Mouse (Mus musculus): Measurements from ENCODE around the gene Sncb.

Gene Sncb

GRCm38 (mm10) chr13:54783235-54783634, 16.8 kb upstream of the Sncb start:
- no peak for DNase-seq (ENCODE audit: low spot score)

- no peak for DNase-seq (ENCODE audit: low spot score)
These were observed 14.7 kb upstream of the Sncb start for GRCm38 (mm10) chr13:54781086-54781485.

GRCm38 (mm10) chr13:54780592-54780991, 14.2 kb upstream of the Sncb start:
- no peak for DNase-seq (ENCODE audit: low spot score)

- DNase-seq (ENCODE audit: low spot score) = no peak
These were observed 617 bp upstream of the Sncb start for GRCm38 (mm10) chr13:54767012-54767411.

- no peak for DNase-seq (ENCODE audit: low spot score)
These were observed 859 bp downstream of the Sncb start for GRCm38 (mm10) chr13:54765281-54766191.

- DNase-seq (ENCODE audit: low spot score) = no peak
These were observed 5.5 kb downstream of the Sncb start for GRCm38 (mm10) chr13:54760906-54761305.

GRCm38 (mm10) chr13:54760164-54760795, 6.1 kb downstream of the Sncb start:
- no peak for DNase-seq (ENCODE audit: low spot score)

- no peak for DNase-seq (ENCODE audit: low spot score)
These were observed 6.9 kb downstream of the Sncb start for GRCm38 (mm10) chr13:54759496-54759895.

- no peak for DNase-seq (ENCODE audit: low spot score)
These were observed 7.5 kb downstream of the Sncb start for GRCm38 (mm10) chr13:54758756-54759470.

- peak; percentile 22 for DNase-seq (ENCODE audit: low spot score)
These were observed 8.2 kb downstream of the Sncb start for GRCm38 (mm10) chr13:54758045-54758755.

- DNase-seq (ENCODE audit: low spot score) = no peak
These were observed 9.1 kb downstream of the Sncb start for GRCm38 (mm10) chr13:54757093-54757830.

- DNase-seq (ENCODE audit: low spot score) = no peak
These were observed 10.2 kb downstream of the Sncb start for GRCm38 (mm10) chr13:54756156-54756712.

- no peak for DNase-seq (ENCODE audit: low spot score)
These were observed 11.1 kb downstream of the Sncb start for GRCm38 (mm10) chr13:54755201-54755830.

GRCm38 (mm10) chr13:54754169-54755080, 12.0 kb downstream of the Sncb start:
- no peak for DNase-seq (ENCODE audit: low spot score)

- DNase-seq (ENCODE audit: low spot score) = no peak
These were observed 12.7 kb downstream of the Sncb start for GRCm38 (mm10) chr13:54753733-54754132.

GRCm38 (mm10) chr13:54752656-54753055, 13.7 kb downstream of the Sncb start:
- DNase-seq (ENCODE audit: low spot score) = no peak

GRCm38 (mm10) chr13:54750699-54751098, 15.7 kb downstream of the Sncb start:
- DNase-seq (ENCODE audit: low spot score) = peak; percentile 19

- no peak for DNase-seq (ENCODE audit: low spot score)
These were observed 16.5 kb downstream of the Sncb start, which contains the start of gene Gprin1 for GRCm38 (mm10) chr13:54749864-54750411. Gene Gprin1, minus strand, starts transcription at chr13:54749874.
